ENCODE assay signal across 14 mouse cellular contexts in genomic region chr5:135451100-135451499, GRCm38 (mm10).
"Had no signal": no experiment of that assay in that cellular context is flagged by ENCODE, and none has a peak within 500 bp of the region (broad histone marks: within the 10 kb centered on the region; RNA-seq: fewer than 3 reads in every experiment).

No protein-coding gene starts in this region.

- H3K27me3 ChIP-seq: kidney, embryonic 15.5 days; limb, embryonic 15.5 days; liver, embryonic 12.5 days; megakaryocyte, embryonic 14.5 days; midbrain, embryonic 12.5 days had no signal

- DNase-seq: kidney, adult 2 months; kidney, postnatal 14 days; lung, embryonic 14.5 days; lung, postnatal 14 days; thymus, adult 18-20 months; thymus, postnatal 25 days had no signal

- ATAC-seq: intestine, embryonic 16.5 days; liver, embryonic 12.5 days had no signal

- H3K4me1 ChIP-seq: liver, embryonic 12.5 days; midbrain, embryonic 12.5 days had no signal

- H3K9ac ChIP-seq: kidney, embryonic 15.5 days; limb, embryonic 15.5 days; liver, embryonic 12.5 days; lung, embryonic 14.5 days; midbrain, embryonic 12.5 days had no signal

- H3K4me2 ChIP-seq: kidney, embryonic 15.5 days; limb, embryonic 15.5 days; liver, embryonic 12.5 days; lung, embryonic 14.5 days; midbrain, embryonic 12.5 days had no signal

- H3K27ac ChIP-seq: kidney, embryonic 15.5 days; limb, embryonic 15.5 days; liver, embryonic 12.5 days; macrophage; midbrain, embryonic 12.5 days; stomach, postnatal 0 days had no signal

- H3K9me3 ChIP-seq: limb, embryonic 15.5 days had no signal

- H3K4me3 ChIP-seq: kidney, embryonic 15.5 days; limb, embryonic 15.5 days; liver, embryonic 12.5 days; megakaryocyte, embryonic 14.5 days; midbrain, embryonic 12.5 days had no signal
